Mouse (Mus musculus) heart, embryonic 12.5 days (tissue): ENCODE measurements around the gene Parpbp. TPM values are rescaled to one million over a fixed set of nuclear protein-coding genes. Genes with fewer than 3 reads are reported as not detected.

ENCODE experiments used
- polyA plus RNA-seq: library from polyadenylated mRNA; unstranded; fragments of >200 nt; fragmentation: Nextera tagmentation; extraction: Ambion mirVana; gene quantifications from 2 replicates; pipeline ENCODE4 v1.2.1, GENCODE M21; 2016

Parpbp gene
- polyA plus RNA-seq, 1 experiment from 2014 or later = 14.1 TPM

Other genes starting within 250 kb of the Parpbp start
- gene Pmch, start 55.9 kb downstream of the Parpbp start, polyA plus RNA-seq = 0.92 and 1.2 TPM in 2 replicates
- gene Nup37, start 51 bp upstream of the Parpbp start, polyA plus RNA-seq = 39.0 and 42.4 TPM in 2 replicates
- 35.7 and 46.5 TPM in 2 replicates for gene Washc3, start 54.2 kb upstream of the Parpbp start, polyA plus RNA-seq
- gene Dram1, start 232.1 kb upstream of the Parpbp start, polyA plus RNA-seq = 0.91 and 1.2 TPM in 2 replicates
- gene Gnptab, start 232.2 kb upstream of the Parpbp start, polyA plus RNA-seq = 11.2 and 12.8 TPM in 2 replicates